Mouse (Mus musculus) ES-Bruce4 (cell line): ENCODE results near the gene Kpna1. TPM values are rescaled to one million over a fixed set of nuclear protein-coding genes. Genes with fewer than 3 reads are reported as not detected.

ENCODE experiments used
- H3K27ac ChIP-seq: 2 replicates; pipeline ENCODE4 v1.5.1; 2012; ENCODE audit warnings: low read length, inconsistent platforms; ENCODE audit not compliant: insufficient read depth
- H3K27me3 ChIP-seq: 2 replicates; pipeline ENCODE4 v1.6.1; 2012; ENCODE audit warnings: mild to moderate bottlenecking, low read length, inconsistent platforms; ENCODE audit not compliant: control insufficient read depth, poor library complexity, insufficient read depth, severe bottlenecking
- H3K36me3 ChIP-seq: 2 replicates; pipeline ENCODE4 v1.6.1; 2012; ENCODE audit warnings: inconsistent platforms, mild to moderate bottlenecking, low read length, moderate library complexity; ENCODE audit not compliant: control insufficient read depth, poor library complexity, insufficient read depth, severe bottlenecking
- H3K4me1 ChIP-seq: one replicate; pipeline ENCODE4 v1.8.1; 2011; ENCODE audit warnings: low read length; ENCODE audit not compliant: control insufficient read depth, insufficient read depth
- H3K4me3 ChIP-seq: 2 replicates; pipeline ENCODE4 v1.5.1; 2011; ENCODE audit warnings: low read depth, mild to moderate bottlenecking, low read length
- H3K9ac ChIP-seq: 2 replicates; pipeline ENCODE4 v1.6.1; 2012; ENCODE audit warnings: low read depth, mild to moderate bottlenecking, inconsistent platforms; ENCODE audit not compliant: poor library complexity, severe bottlenecking
- H3K9me3 ChIP-seq: replicated peaks from 2 replicates; pipeline ENCODE4 v1.6.1; 2012; ENCODE audit warnings: mild to moderate bottlenecking, low read length, inconsistent platforms; ENCODE audit not compliant: control insufficient read depth, poor library complexity, insufficient read depth, severe bottlenecking
- CTCF ChIP-seq: IDR thresholded peaks from one replicate; pipeline ENCODE4 v1.8.1; 2011; ENCODE audit warnings: low read depth, low read length
- EP300 ChIP-seq: IDR thresholded peaks from 2 replicates; pipeline ENCODE4 v1.6.1; 2011; ENCODE audit warnings: low read depth, low read length; ENCODE audit not compliant: insufficient read depth
- POLR2A ChIP-seq: IDR thresholded peaks from one replicate; pipeline ENCODE4 v1.8.1; 2011; ENCODE audit warnings: low read length; ENCODE audit not compliant: insufficient read depth
- polyA plus RNA-seq: library from polyadenylated mRNA; stranded (reverse); fragments of >200 nt; gene quantifications from 2 replicates; pipeline ENCODE4 v1.2.4, GENCODE M21; 2011; ENCODE audit warnings: low read depth; ENCODE audit not compliant: missing spikeins, insufficient read depth, insufficient read length

Kpna1 gene
- polyA plus RNA-seq, 1 experiment, result 103 TPM

DNA sequence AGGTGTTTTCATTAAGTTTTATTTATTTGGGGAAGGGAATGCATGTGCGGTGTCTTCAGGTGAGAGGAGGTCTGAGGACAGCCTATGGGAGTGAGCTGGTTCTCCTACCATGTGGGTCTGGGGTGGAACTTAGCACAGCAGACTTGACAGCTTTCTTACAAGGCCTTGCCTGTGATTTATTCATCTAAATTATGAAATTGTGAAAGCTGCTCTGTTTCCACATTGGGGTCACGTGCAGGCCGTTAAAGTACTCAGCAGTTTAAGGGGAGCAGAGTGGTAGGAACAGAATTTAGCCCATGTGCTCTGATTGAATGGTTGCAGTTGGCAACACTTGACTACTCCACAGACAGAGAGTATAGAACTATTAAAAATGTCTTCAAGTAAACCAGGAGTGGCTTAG is 101.4 kb downstream of the Kpna1 start:
- H3K4me3 ChIP-seq, result no peak overlapping the region
- no peak for TF ChIP-seq CTCF
- TF ChIP-seq EP300, result no peak
- no peak for TF ChIP-seq POLR2A
- H3K36me3 ChIP-seq, result peaks cover 28% of the 10 kb centered on the region
- no peaks in the 10 kb centered on the region for H3K9me3 ChIP-seq
- H3K4me1 ChIP-seq, result no peaks in the 10 kb centered on the region
- H3K27ac ChIP-seq, result no peak overlapping the region
- H3K27me3 ChIP-seq, result no peaks in the 10 kb centered on the region
- no peak overlapping the region for H3K9ac ChIP-seq

Other genes with a start within 250 kb of the Kpna1 start
- 18.3 and 18.5 TPM in 2 replicates for gene Dirc2, start 209.4 kb upstream of the Kpna1 start, polyA plus RNA-seq
- gene Hspbap1, start 208.4 kb upstream of the Kpna1 start, polyA plus RNA-seq, result 71.3 and 72.5 TPM in 2 replicates
- gene Parp14, start 107.2 kb upstream of the Kpna1 start, polyA plus RNA-seq, result 5.4 and 5.7 TPM in 2 replicates
- 22.0 and 22.5 TPM in 2 replicates for gene Parp9, start 40.3 kb upstream of the Kpna1 start, polyA plus RNA-seq
- gene Dtx3l, start 39.6 kb upstream of the Kpna1 start, polyA plus RNA-seq, result 11.2 and 12.1 TPM in 2 replicates
- gene Wdr5b, start 62.4 kb downstream of the Kpna1 start, polyA plus RNA-seq, result 0.88 and 1.5 TPM in 2 replicates
- 158 and 159 TPM in 2 replicates for gene Fam162a, start 92.8 kb downstream of the Kpna1 start, polyA plus RNA-seq
- 279 and 293 TPM in 2 replicates for gene Ccdc58, start 92.9 kb downstream of the Kpna1 start, polyA plus RNA-seq
- not detected in 2 replicates for gene Csta1, start 152.5 kb downstream of the Kpna1 start, polyA plus RNA-seq
- not detected in 2 replicates for gene Stfa2l1, start 178.1 kb downstream of the Kpna1 start, polyA plus RNA-seq
- gene Gm5483, start 205.5 kb downstream of the Kpna1 start, polyA plus RNA-seq, result not detected in 2 replicates
- gene Gm5416, start 231.7 kb downstream of the Kpna1 start, polyA plus RNA-seq, result not detected in 2 replicates
- not detected in 2 replicates for gene 2010005H15Rik, start 242.7 kb downstream of the Kpna1 start, polyA plus RNA-seq